Mouse (Mus musculus): ENCODE measurements around the gene Btd. TPM values are rescaled to one million over a fixed set of nuclear protein-coding genes. Genes with fewer than 3 reads are reported as not detected.
A peak's percentile ranks its signal among the peaks of the same experiment; 100 is the strongest.

The Btd gene
- polyA plus RNA-seq, 1 experiment from 2014 or later = 37.8 TPM

GRCm38 (mm10) chr14:31696206-31696984 is 55.6 kb downstream of the Btd start:
- no peaks in the 10 kb centered on the region for H3K9me3 ChIP-seq
- ATAC-seq (ENCODE audit: insufficient number of reproducible peaks, low FRiP score, low TSS enrichment, low read depth) = no peak
- H3K27me3 ChIP-seq = no peaks in the 10 kb centered on the region
- 0 out of 2 replicates have a peak overlapping the region, but pooled peaks have one; percentile 27 for H3K27ac ChIP-seq
- H3K9ac ChIP-seq = no peak overlapping the region
- peaks cover 29% of the 10 kb centered on the region for H3K36me3 ChIP-seq
- H3K4me3 ChIP-seq = no peak overlapping the region
- no peaks in the 10 kb centered on the region for H3K4me1 ChIP-seq
- H3K4me2 ChIP-seq = no peak overlapping the region
- 80% methylated on average over 9 of the region's 9 CpGs for WGBS

GRCm38 (mm10) chr14:31696985-31697303 is 56.1 kb downstream of the Btd start:
- H3K36me3 ChIP-seq = peaks cover 29% of the 10 kb centered on the region
- H3K4me2 ChIP-seq = no peak overlapping the region
- 0 out of 2 replicates have a peak overlapping the region, but pooled peaks have one; percentile 27 for H3K27ac ChIP-seq
- no peak overlapping the region for H3K4me3 ChIP-seq
- no peaks in the 10 kb centered on the region for H3K4me1 ChIP-seq
- no peaks in the 10 kb centered on the region for H3K27me3 ChIP-seq
- ATAC-seq (ENCODE audit: insufficient number of reproducible peaks, low FRiP score, low TSS enrichment, low read depth) = no peak
- no peaks in the 10 kb centered on the region for H3K9me3 ChIP-seq
- WGBS = 82% methylated on average over 3 of the region's 3 CpGs
- no peak overlapping the region for H3K9ac ChIP-seq

GRCm38 (mm10) chr14:31697346-31697745 is 56.5 kb downstream of the Btd start:
- no peaks in the 10 kb centered on the region for H3K4me1 ChIP-seq
- no peak overlapping the region for H3K27ac ChIP-seq
- ATAC-seq (ENCODE audit: insufficient number of reproducible peaks, low FRiP score, low TSS enrichment, low read depth) = peak; percentile 55; the same call in 1 of the 2 replicates
- peaks cover 33% of the 10 kb centered on the region for H3K36me3 ChIP-seq
- H3K9ac ChIP-seq = no peak overlapping the region
- 77% methylated on average over 3 of the region's 3 CpGs for WGBS
- H3K4me2 ChIP-seq = no peak overlapping the region
- no peaks in the 10 kb centered on the region for H3K27me3 ChIP-seq
- no peaks in the 10 kb centered on the region for H3K9me3 ChIP-seq
- H3K4me3 ChIP-seq = no peak overlapping the region

GRCm38 (mm10) chr14:31697755-31698154 is 56.9 kb downstream of the Btd start:
- no peak for ATAC-seq (ENCODE audit: insufficient number of reproducible peaks, low FRiP score, low TSS enrichment, low read depth)
- Histone ChIP-seq H3K9me3 (no peaks in the 10 kb centered on the region), H3K4me2 (no peak overlapping the region), H3K36me3 (peaks cover 37% of the 10 kb centered on the region), H3K27ac (no peak overlapping the region), H3K4me1 (no peaks in the 10 kb centered on the region), H3K9ac (no peak overlapping the region), H3K4me3 (no peak overlapping the region), H3K27me3 (no peaks in the 10 kb centered on the region)
- 85% methylated on average over 4 of the region's 4 CpGs for WGBS

GRCm38 (mm10) chr14:31700376-31700775 is 59.5 kb downstream of the Btd start:
- Histone ChIP-seq H3K4me3 (no peak overlapping the region), H3K27ac (no peak overlapping the region), H3K36me3 (peaks cover 51% of the 10 kb centered on the region), H3K9ac (no peak overlapping the region), H3K4me1 (no peaks in the 10 kb centered on the region), H3K9me3 (no peaks in the 10 kb centered on the region), H3K4me2 (no peak overlapping the region), H3K27me3 (no peaks in the 10 kb centered on the region)
- ATAC-seq (ENCODE audit: insufficient number of reproducible peaks, low FRiP score, low TSS enrichment, low read depth) = no peak
- 76% methylated on average over 2 of the region's 2 CpGs for WGBS

GRCm38 (mm10) chr14:31709343-31709742 is 68.5 kb downstream of the Btd start:
- H3K4me2 ChIP-seq = no peak overlapping the region
- ATAC-seq (ENCODE audit: insufficient number of reproducible peaks, low FRiP score, low TSS enrichment, low read depth) = no peak
- H3K9ac ChIP-seq = no peak overlapping the region
- WGBS = 84% methylated on average over 1 of the region's 1 CpGs
- H3K9me3 ChIP-seq = no peaks in the 10 kb centered on the region
- H3K36me3 ChIP-seq = peaks cover 30% of the 10 kb centered on the region
- H3K27ac ChIP-seq = no peak overlapping the region
- H3K4me1 ChIP-seq = no peaks in the 10 kb centered on the region
- no peak overlapping the region for H3K4me3 ChIP-seq
- H3K27me3 ChIP-seq = no peaks in the 10 kb centered on the region

GRCm38 (mm10) chr14:31715669-31716068 is 74.8 kb downstream of the Btd start:
- Histone ChIP-seq H3K9me3 (no peaks in the 10 kb centered on the region), H3K9ac (no peak overlapping the region), H3K36me3 (peaks cover 46% of the 10 kb centered on the region), H3K4me3 (no peak overlapping the region), H3K4me2 (no peak overlapping the region), H3K27ac (no peak overlapping the region), H3K27me3 (no peaks in the 10 kb centered on the region), H3K4me1 (no peaks in the 10 kb centered on the region)
- ATAC-seq (ENCODE audit: insufficient number of reproducible peaks, low FRiP score, low TSS enrichment, low read depth) = no peak

GRCm38 (mm10) chr14:31717360-31717759 is 76.5 kb downstream of the Btd start:
- H3K9me3 ChIP-seq = no peaks in the 10 kb centered on the region
- H3K9ac ChIP-seq = no peak overlapping the region
- H3K4me2 ChIP-seq = no peak overlapping the region
- H3K27me3 ChIP-seq = no peaks in the 10 kb centered on the region
- no peak overlapping the region for H3K4me3 ChIP-seq
- no peaks in the 10 kb centered on the region for H3K4me1 ChIP-seq
- no peak overlapping the region for H3K27ac ChIP-seq
- H3K36me3 ChIP-seq = peaks cover 45% of the 10 kb centered on the region
- ATAC-seq (ENCODE audit: insufficient number of reproducible peaks, low FRiP score, low TSS enrichment, low read depth) = no peak
- WGBS = 94% methylated on average over 5 of the region's 5 CpGs

Other genes starting within 250 kb of the Btd start
- 33.8 and 34.4 TPM in 2 replicates for gene Sh3bp5, start 204.9 kb upstream of the Btd start, polyA plus RNA-seq (2015; fragmentation: Nextera tagmentation; extraction: Ambion mirVana)
- gene Eaf1, start 146.6 kb upstream of the Btd start, polyA plus RNA-seq (2015; fragmentation: Nextera tagmentation; extraction: Ambion mirVana) = 20.6 and 20.7 TPM in 2 replicates
- gene Mettl6, start 146.0 kb upstream of the Btd start, polyA plus RNA-seq (2015; fragmentation: Nextera tagmentation; extraction: Ambion mirVana) = 57.4 and 65.6 TPM in 2 replicates
- 3.6 and 8.8 TPM in 2 replicates for gene Colq, start 49.7 kb upstream of the Btd start, polyA plus RNA-seq (2015; fragmentation: Nextera tagmentation; extraction: Ambion mirVana)
- 0.97 and 1.7 TPM in 2 replicates for gene Gm49387, start 150 bp upstream of the Btd start, polyA plus RNA-seq (2015; fragmentation: Nextera tagmentation; extraction: Ambion mirVana)
- gene Hacl1, start 258 bp downstream of the Btd start, polyA plus RNA-seq (2015; fragmentation: Nextera tagmentation; extraction: Ambion mirVana) = 12.2 and 14.7 TPM in 2 replicates
- gene Ankrd28, start 189.6 kb downstream of the Btd start, polyA plus RNA-seq (2015; fragmentation: Nextera tagmentation; extraction: Ambion mirVana) = 9.8 and 10.0 TPM in 2 replicates

Measured in limb, embryonic 15.5 days (tissue).